Mouse (Mus musculus): ENCODE results near the gene Dcpp2. TPM values are rescaled to one million over a fixed set of nuclear protein-coding genes. Genes with fewer than 3 reads are reported as not detected.
"Not testable (repeated sequence)": the region's sequence is repeated elsewhere in the genome, so short reads cannot be mapped to it uniquely, and the experiment has no call there.

The Dcpp2 gene
- polyA plus RNA-seq (2021), result not detected

DNA sequence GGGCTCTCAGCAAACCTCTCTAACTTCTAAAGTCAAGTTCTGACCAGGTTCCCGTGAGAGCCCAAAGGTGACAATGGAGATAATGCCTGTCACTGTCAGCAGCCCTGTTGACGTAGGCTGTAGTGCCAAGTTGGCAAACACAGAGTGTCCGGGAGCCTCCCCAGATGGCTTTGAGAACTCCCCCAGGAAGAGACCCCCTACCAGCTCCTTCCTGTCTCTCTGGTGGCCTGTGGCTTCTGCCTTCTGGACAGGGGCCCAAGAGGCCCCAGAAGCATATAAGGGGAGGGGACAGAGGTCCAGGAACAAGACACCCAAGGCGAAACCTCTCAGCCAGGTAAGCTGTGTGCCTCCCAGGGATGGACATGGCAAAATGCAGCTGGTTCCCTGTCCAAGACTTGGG, at the start of gene Dcpp2, which contains the start of gene Dcpp1:
TSS of gene Dcpp2 (plus strand) at position 305 of the 400 bp plus-strand sequence.
TSS of gene Dcpp1 (plus strand) at position 301 of the 400 bp plus-strand sequence.
- in situ Hi-C loops (cut with MboI; ENCODE audit: low pct_unique_long_range_greater_than_20kb); DNase-seq (ENCODE audit: low read depth, low spot score); POLR2A ChIA-PET; CTCF ChIA-PET; H3K27me3 ChIP-seq; ATAC-seq: not testable (repeated sequence)

DNA sequence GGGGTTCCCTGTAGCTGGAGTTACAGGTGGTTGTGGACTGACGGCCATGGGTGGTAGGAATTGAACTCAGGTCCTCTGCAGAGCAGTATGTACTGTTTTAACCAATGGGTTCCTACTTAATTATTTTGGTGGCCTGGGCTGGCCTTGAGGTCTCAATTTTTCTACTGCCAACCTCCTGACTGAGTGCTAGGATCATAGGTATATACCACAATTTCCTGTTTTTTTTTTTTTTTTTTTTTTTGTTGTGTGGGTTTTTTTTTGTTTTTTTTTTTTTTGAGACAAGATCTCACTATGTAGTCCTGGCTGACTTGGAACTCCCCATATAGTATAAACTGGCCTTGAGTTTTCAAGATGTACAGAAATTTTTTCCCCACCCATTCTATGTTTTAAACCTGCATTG, 49.5 kb upstream of the Dcpp2 start:
- DNase-seq (ENCODE audit: low read depth, low spot score), result no peak
- in situ Hi-C loops (cut with MboI; ENCODE audit: low pct_unique_long_range_greater_than_20kb), result no loop called here
- ChIA-PET CTCF (interaction anchor here (0.9 to 2.7 kb wide), 3 partner anchors 12 to 137 kb away, joined by 3 to 23 read pairs (median 8); partner anchors contain the start of genes Prss32 and Prss41), POLR2A (no interaction called here)
- H3K27me3 ChIP-seq, result no peaks in the 10 kb centered on the region
- ATAC-seq, result no peak
- no peak for TF ChIP-seq CTCF (IDR thresholded peaks at IDR 0.05)

DNA sequence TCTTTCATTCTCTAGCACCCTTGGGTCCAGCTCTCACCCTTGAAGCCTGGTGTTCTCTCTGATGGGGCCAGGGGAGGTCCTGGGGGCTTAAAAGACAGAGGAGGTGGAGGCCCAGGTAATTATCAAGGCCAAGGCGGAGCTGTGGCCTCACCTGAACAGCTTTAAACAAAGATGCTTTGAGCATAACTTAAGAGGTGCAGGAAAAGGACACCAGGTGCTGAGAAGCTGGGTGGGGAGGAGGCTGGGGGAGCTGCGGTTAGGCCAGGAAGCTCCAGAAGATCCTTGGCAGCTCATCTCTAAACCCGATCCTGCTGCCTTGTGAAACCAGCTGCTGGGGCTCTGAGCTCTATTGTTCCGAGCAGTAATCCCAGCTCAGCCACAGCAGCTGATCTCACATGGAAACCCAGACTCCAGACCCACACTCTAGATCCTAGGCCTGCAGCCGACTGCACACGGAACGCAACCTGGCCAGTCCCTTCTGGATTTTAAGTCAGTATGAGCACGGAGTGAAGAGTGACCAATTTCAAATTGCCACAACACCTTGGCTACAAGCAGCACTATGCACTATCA, 44.6 kb upstream of the Dcpp2 start, which contains the start of gene Prss33:
TSS of gene Prss33 (minus strand) at position 51 of the 570 bp plus-strand sequence.
- ChIA-PET POLR2A (interaction anchor here (1.0 kb wide), 1 partner anchor 18 kb away, joined by 4 read pairs; no protein-coding TSS in a partner anchor), CTCF (interaction anchor here (0.8 to 1.3 kb wide), 2 partner anchors 17 to 35 kb away, joined by 3 read pairs; no protein-coding TSS in a partner anchor)
- no peaks in the 10 kb centered on the region for H3K27me3 ChIP-seq
- no peak for DNase-seq (ENCODE audit: low read depth, low spot score)
- no peak for ATAC-seq
- in situ Hi-C loops (cut with MboI; ENCODE audit: low pct_unique_long_range_greater_than_20kb), result no loop called here
- no peak for TF ChIP-seq CTCF (IDR thresholded peaks at IDR 0.05)

DNA sequence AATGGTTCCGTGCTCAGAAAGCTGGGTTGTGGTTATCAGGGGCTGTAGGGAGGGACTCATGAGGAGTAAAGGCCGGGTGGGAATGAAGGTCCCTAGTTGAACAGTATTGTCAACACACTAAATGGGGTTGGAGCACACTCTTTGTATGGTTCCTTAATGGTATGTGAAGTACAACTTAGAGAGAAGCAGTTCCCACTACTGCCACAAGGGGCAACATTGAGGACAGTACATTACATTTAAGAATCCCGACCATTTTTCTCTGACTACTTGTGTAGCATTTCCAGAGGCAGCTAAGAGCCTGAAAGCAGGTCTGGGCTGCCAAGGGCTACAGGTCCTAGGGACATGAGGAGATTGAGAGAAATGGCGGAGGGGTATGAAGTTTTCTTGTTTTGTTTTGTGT, 39.5 kb upstream of the Dcpp2 start:
- no peaks in the 10 kb centered on the region for H3K27me3 ChIP-seq
- no peak for TF ChIP-seq CTCF (IDR thresholded peaks at IDR 0.05)
- ATAC-seq (peak; percentile 14), DNase-seq (ENCODE audit: low read depth, low spot score) (no peak)
- POLR2A ChIA-PET, result no interaction called here
- CTCF ChIA-PET, result interaction anchor here (1.2 to 1.7 kb wide), 2 partner anchors 11 to 12 kb away, joined by 3 to 5 read pairs; no protein-coding TSS in a partner anchor
- in situ Hi-C loops (cut with MboI; ENCODE audit: low pct_unique_long_range_greater_than_20kb), result no loop called here

DNA sequence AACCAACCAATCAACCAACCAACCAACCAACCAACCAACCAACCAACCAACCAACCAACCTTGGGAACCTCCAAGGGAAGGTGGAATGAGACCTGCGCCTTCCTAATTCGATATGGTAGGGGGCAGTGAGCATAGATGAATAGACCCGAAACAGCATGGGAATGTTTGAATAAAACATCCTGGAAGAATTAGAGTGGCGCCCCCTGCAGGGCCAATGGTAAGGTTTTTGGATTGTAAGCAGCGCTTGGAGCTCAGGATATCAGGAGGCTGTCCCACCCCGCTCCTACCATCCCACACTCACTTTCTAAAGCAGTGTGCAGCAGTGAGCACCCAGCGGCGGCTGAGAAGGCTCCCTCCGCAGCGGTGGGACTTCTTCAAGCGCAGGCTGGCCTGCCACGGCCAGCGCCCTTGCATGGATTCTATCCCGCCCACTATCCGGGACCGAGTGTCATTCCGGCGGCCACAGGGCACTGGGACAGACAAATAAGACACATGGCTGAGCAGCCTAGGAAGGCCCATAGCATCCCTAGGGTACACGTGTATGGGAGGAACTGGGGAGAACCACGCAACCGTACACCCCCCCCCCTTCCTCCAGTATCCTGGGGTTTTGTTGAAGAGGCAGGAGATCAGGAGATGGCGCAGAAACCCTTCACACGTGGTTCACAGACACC, 37.4 kb upstream of the Dcpp2 start:
- no peaks in the 10 kb centered on the region for H3K27me3 ChIP-seq
- ATAC-seq (no peak), DNase-seq (ENCODE audit: low read depth, low spot score) (no peak)
- in situ Hi-C loops (cut with MboI; ENCODE audit: low pct_unique_long_range_greater_than_20kb), result no loop called here
- CTCF ChIA-PET, result interaction anchor here (0.9 to 2.9 kb wide), 12 partner anchors 11 to 139 kb away, joined by 3 to 23 read pairs (median 5); partner anchors contain the start of gene Elob
- POLR2A ChIA-PET, result no interaction called here
- TF ChIP-seq CTCF (IDR thresholded peaks at IDR 0.05), result peak; percentile 53

DNA sequence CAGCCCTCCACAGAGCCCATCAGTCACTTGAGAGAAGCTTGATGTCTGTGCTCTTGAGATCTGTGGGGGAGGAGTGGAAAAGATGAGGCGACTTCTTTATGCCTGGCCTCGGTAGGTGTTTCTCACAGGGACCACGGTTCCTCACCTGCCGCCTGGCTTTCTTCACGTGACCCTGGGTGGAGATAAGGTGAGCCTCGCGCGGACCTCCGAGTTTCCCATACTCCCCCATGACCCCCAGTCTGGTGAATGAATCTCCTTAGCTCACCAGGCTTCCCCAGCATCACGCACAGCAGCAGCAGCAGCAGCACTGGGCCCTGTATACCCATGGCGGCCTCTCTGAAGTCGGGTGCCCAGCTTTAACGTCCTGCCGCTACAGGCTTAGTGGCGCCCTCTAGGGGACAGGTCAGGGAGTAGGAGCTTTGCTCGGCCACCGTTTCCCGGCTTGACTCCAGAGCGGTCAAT, 36.8 kb upstream of the Dcpp2 start, which contains the start of the genes Prss32 and Prss41:
TSS of gene Prss32 (plus strand) at position 44 of the 462 bp plus-strand sequence.
TSS of gene Prss41 (minus strand) at position 361 of the 462 bp plus-strand sequence.
- no peaks in the 10 kb centered on the region for H3K27me3 ChIP-seq
- CTCF ChIA-PET, result interaction anchor here (0.9 to 2.9 kb wide), 13 partner anchors 10 to 138 kb away, joined by 3 to 23 read pairs (median 4); partner anchors contain the start of gene Elob
- POLR2A ChIA-PET, result no interaction called here
- TF ChIP-seq CTCF (IDR thresholded peaks at IDR 0.05), result peak; percentile 67
- ATAC-seq (no peak), DNase-seq (ENCODE audit: low read depth, low spot score) (no peak)
- in situ Hi-C loops (cut with MboI; ENCODE audit: low pct_unique_long_range_greater_than_20kb), result no loop called here

DNA sequence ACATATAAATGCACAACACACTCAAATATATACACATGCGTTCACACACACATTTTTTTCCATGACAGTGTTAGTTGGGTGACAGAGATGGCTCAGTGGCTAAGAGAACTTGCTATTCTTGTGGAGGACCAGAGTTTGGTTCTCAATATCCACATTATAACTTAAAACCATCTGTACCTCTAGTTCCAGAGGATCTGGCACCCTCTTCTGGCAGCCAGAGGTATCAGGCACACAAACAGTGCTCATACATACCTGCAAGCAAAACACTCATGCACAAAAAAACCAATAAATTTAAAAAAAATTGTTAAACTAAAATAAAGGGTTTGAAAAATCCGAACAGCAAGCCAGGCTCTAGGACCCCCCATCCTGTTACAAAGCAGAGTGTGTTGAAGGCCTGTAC, 30.7 kb upstream of the Dcpp2 start:
- in situ Hi-C loops (cut with MboI; ENCODE audit: low pct_unique_long_range_greater_than_20kb), result no loop called here
- no peak for DNase-seq (ENCODE audit: low read depth, low spot score)
- TF ChIP-seq CTCF (IDR thresholded peaks at IDR 0.05), result peak; percentile 31

DNA sequence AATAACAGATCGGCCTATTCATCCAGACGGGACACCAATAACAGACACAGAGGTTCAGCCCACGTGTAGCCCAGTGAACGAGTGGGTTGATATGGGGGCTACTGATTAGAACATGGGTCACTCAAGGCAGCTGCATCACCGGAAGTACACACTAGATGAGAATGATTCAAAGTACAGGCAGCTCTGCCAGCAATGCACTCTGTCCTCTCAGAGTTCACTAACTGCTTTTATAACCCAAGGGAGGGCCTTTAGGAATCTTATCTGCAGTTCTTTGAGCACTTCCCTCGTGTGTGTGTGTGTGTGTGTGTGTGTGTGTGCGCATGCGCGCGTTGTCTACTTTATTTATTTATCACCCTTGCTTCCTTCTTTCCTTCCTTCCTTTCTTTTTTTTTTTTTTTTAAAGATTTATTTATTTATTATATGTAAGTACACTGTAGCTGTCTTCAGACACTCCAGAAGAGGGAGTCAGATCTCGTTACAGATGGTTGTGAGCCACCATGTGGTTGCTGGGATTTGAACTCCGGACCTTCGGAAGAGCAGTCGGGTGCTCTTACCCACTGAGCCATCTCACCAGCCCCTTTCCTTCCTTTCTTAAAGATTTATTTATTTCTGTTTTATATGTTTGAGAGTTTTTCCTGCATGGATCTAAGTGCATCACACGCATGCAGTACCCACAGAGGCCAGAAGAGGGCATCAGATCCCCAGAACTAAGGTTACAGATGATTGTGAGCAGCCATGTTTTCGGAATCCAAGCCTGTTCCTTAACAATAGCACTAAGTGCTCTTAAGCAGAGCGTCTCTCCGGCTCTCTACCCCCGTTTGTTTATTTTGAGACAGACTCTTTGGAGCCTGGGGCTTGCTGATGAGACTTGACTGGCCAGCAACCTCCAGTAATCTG, 29.6 kb upstream of the Dcpp2 start:
- CTCF ChIA-PET, result interaction anchor here (0.6 to 2.6 kb wide), 5 partner anchors 22 to 125 kb away, joined by 3 to 9 read pairs (median 3); partner anchors contain the start of gene Elob
- in situ Hi-C loops (cut with MboI; ENCODE audit: low pct_unique_long_range_greater_than_20kb), result no loop called here
- H3K27me3 ChIP-seq, result no peaks in the 10 kb centered on the region
- ATAC-seq (no peak), DNase-seq (ENCODE audit: low read depth, low spot score) (no peak)
- POLR2A ChIA-PET, result no interaction called here
- peak; percentile 93 for TF ChIP-seq CTCF (IDR thresholded peaks at IDR 0.05)

More for the DNA sequence above, 30.7 kb upstream of the Dcpp2 start:
- POLR2A ChIA-PET, result no interaction called here
- CTCF ChIA-PET, result interaction anchor here (1.4 to 2.6 kb wide), 2 partner anchors 20 to 25 kb away, joined by 4 to 9 read pairs; partner anchors contain the start of gene Elob
- ATAC-seq, result no peak
- H3K27me3 ChIP-seq, result no peaks in the 10 kb centered on the region

DNA sequence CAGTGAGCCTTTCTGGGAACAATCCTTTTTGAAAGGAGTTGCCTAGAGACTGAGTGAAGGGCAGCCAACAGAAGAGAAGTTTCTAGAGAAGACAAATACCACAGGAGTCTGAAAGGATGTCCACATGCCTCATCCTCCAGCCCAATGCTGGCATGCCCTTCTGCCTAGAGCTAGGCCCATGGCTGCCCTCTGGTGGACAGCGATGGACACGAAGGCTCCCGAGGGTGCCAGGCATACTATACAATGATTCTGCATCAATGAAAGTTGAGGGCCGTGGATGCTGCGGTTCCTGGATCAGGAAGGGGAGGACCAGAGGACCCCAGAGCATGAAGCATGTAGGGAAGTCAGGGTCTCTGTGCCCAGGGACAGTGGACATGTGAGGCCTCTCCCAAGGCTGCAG, 27.4 kb upstream of the Dcpp2 start:
- no peak for DNase-seq (ENCODE audit: low read depth, low spot score)
- ChIA-PET POLR2A (interaction anchor here (1.4 to 1.8 kb wide), 2 partner anchors 17 to 23 kb away, joined by 3 to 4 read pairs; partner anchors contain the start of gene Prss33), CTCF (interaction anchor here (0.8 to 2.1 kb wide), 10 partner anchors 12 to 107 kb away, joined by 3 to 11 read pairs (median 5); partner anchors contain the start of genes Elob and Prss33)
- no peaks in the 10 kb centered on the region for H3K27me3 ChIP-seq
- in situ Hi-C loops (cut with MboI; ENCODE audit: low pct_unique_long_range_greater_than_20kb), result no loop called here
- ATAC-seq, result no peak
- peak; percentile 64 for TF ChIP-seq CTCF (IDR thresholded peaks at IDR 0.05)
